Mouse (Mus musculus) forebrain, embryonic 10.5 days (tissue): ENCODE results near the gene Gmip. TPM values are rescaled to one million over a fixed set of nuclear protein-coding genes. Genes with fewer than 3 reads are reported as not detected.

ENCODE experiments used
- DNase-seq: peaks from one replicate; pipeline ENCODE4 v3.0.0-alpha.2; 2017; ENCODE audit warnings: low spot score; ENCODE audit errors: extremely low spot score
- H3K27ac ChIP-seq: fragments of 300-500 bp; sonication (generic); 2 replicates; pipeline ENCODE4 v1.5.1; 2016; ENCODE audit warnings: mild to moderate bottlenecking
- H3K27me3 ChIP-seq: fragments of 300-500 bp; sonication (generic); 2 replicates; pipeline ENCODE4 v1.6.1; 2016; ENCODE audit warnings: mild to moderate bottlenecking; ENCODE audit not compliant: poor library complexity, severe bottlenecking
- H3K36me3 ChIP-seq: fragments of 300-500 bp; sonication (generic); replicated peaks from 2 replicates; pipeline ENCODE4 v1.6.1; 2016; ENCODE audit warnings: mild to moderate bottlenecking, moderate library complexity
- H3K4me1 ChIP-seq: fragments of 300-500 bp; sonication (generic); 2 replicates; pipeline ENCODE4 v1.6.1; 2016
- H3K4me3 ChIP-seq: fragments of 300-500 bp; sonication (generic); 2 replicates; pipeline ENCODE4 v1.5.1; 2016; ENCODE audit warnings: mild to moderate bottlenecking, moderate library complexity
- H3K9me3 ChIP-seq: fragments of 300-500 bp; sonication (generic); 2 replicates; pipeline ENCODE4 v1.6.1; 2016; ENCODE audit warnings: mild to moderate bottlenecking, moderate library complexity
- WGBS: fragments of 180-500 bp; shearing (Covaris S2); methylation state at CpG from one replicate; pipeline ENCODE4 v1.1.7; 2016; 5-methylcytosine and 5-hydroxymethylcytosine counted together
- polyA plus RNA-seq: library from polyadenylated mRNA; unstranded; fragments of >200 nt; fragmentation: Nextera tagmentation; extraction: Ambion mirVana; gene quantifications from 2 replicates; pipeline ENCODE4 v1.2.1, GENCODE M21; 2016

The Gmip gene
- polyA plus RNA-seq, 1 experiment from 2014 or later = 6.5 TPM

DNA sequence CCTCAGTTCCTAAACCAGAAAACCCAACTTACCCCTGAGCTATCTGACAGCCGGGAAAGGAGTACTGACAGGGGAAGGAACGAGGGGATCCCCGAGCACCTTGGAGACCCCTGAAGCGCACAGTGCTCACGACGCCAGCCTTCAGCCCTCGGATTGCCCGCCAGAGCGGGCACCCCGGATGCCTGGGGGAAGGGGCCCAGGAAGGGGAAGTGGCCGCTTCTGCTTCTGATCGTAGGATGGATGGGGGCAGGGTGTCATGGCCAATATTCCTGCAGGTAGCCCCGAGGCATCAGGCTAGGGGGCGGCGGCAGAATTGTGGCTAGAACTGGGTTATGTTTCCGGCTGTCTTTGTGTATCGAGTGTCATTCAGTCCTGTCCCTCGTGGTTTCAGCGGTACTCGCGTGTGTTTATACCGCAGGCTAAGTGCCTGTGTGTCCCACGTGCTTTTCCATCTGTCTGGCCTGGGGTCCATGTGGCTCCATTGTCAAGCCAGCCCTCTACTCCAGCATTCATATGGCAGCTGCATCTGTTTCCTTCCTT is 455 bp downstream of the Gmip start:
- H3K4me3 ChIP-seq = peak overlapping the region; percentile 55
- no peak for DNase-seq
- no peaks in the 10 kb centered on the region for H3K27me3 ChIP-seq
- peaks cover 75% of the 10 kb centered on the region for H3K36me3 ChIP-seq
- no peaks in the 10 kb centered on the region for H3K9me3 ChIP-seq
- 5% methylated on average over 23 of the region's 23 CpGs for WGBS
- peaks cover 18% of the 10 kb centered on the region for H3K4me1 ChIP-seq
- peak overlapping the region; percentile 70 for H3K27ac ChIP-seq

DNA sequence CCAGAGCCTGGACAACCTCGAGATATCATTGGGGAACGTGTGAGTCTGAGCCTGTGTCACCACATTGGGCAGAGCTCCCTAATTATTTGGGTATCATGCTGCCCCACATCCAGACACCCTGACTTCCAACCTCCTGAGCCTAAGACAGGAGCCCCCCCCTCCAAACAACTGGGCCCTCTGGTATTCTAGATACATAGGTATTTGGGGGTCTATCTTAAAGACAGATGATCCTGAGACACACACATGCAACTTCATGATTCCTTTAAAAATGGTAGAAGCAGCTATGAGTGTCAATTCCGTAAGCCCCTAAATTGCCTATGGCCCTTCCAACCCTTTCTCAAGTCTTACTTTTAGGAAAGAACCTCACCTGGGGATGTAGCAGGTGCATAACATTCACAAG is 1.3 kb downstream of the Gmip start:
- no peaks in the 10 kb centered on the region for H3K9me3 ChIP-seq
- no peak for DNase-seq
- H3K36me3 ChIP-seq = peaks cover 76% of the 10 kb centered on the region
- H3K4me1 ChIP-seq = peaks cover 18% of the 10 kb centered on the region
- no peaks in the 10 kb centered on the region for H3K27me3 ChIP-seq
- H3K4me3 ChIP-seq = peak overlapping the region; percentile 55; the same call in 1 of the 2 replicates
- 69% methylated on average over 3 of the region's 3 CpGs for WGBS
- no peak overlapping the region for H3K27ac ChIP-seq

DNA sequence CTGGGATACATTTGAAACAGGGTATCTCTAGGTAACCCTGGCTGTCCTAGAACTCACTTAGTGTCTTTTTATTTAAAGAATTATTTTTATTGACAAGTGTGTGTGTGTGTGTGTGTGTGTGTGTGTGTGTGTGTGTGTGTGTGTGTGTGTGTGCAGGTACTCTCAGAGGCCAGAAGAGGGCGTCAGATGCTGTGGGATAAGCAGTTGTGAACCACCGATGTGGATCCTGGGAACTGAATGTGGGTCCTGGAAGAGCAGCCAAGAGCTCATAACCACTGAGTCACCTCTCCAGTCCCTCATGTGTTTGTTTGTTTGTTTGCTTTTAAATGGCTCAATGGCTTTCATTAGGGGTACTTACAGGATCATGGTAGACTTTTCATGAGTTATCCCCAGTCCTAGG is 6.4 kb downstream of the Gmip start:
- Histone ChIP-seq H3K4me3 (no peak overlapping the region), H3K9me3 (no peaks in the 10 kb centered on the region), H3K36me3 (peaks cover 75% of the 10 kb centered on the region), H3K27me3 (no peaks in the 10 kb centered on the region), H3K4me1 (peaks cover 9% of the 10 kb centered on the region; the same call in 1 of the 2 replicates), H3K27ac (no peak overlapping the region)
- WGBS = 81% methylated on average over 2 of the region's 2 CpGs
- no peak for DNase-seq

DNA sequence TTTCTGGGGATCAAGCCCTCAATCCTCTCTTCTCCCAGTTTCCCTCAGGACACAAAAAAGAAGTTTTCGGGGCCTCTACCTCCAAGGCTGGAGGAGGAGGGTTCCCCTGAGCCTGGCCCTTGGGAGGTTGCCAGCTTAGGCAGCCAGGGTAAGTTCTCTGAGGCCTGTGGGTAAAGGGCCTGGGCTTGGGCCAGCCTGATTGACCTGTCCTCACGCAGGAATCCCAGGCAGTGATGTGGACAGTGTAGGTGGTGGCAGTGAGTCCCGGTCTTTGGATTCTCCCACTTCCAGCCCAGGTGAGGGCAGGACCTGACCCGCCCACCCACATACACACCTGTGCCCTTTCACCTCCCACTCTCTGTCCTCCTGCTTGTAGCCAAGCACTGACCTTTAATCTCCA is 6.9 kb downstream of the Gmip start:
- peaks cover 9% of the 10 kb centered on the region; the same call in 1 of the 2 replicates for H3K4me1 ChIP-seq
- peaks cover 4% of the 10 kb centered on the region for H3K27me3 ChIP-seq
- no peak overlapping the region for H3K27ac ChIP-seq
- 97% methylated on average over 4 of the region's 4 CpGs for WGBS
- no peaks in the 10 kb centered on the region for H3K9me3 ChIP-seq
- peaks cover 76% of the 10 kb centered on the region for H3K36me3 ChIP-seq
- no peak for DNase-seq
- no peak overlapping the region for H3K4me3 ChIP-seq

DNA sequence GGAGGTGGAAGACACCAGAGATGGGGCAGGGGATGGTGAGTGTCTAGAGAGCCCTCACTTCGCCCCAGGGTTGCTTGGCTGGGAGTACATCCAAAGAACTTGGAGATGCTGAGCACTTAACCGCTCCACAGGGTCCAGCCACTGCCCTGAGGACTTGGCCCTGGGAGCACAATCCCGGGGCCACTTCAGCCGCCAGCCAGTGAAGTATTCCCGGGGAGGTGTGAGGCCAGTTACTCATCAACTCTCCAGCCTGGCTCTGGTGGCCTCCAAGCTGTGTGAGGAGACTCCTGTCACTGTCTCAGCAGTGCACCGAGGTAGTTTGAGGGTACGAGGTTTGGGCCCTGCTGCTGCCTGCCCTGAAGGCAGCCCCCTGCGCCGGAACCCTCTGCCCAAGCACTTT is 12.0 kb downstream of the Gmip start:
- Histone ChIP-seq H3K36me3 (peaks cover 61% of the 10 kb centered on the region), H3K4me1 (peaks cover 52% of the 10 kb centered on the region), H3K27me3 (peaks cover 26% of the 10 kb centered on the region), H3K4me3 (no peak overlapping the region), H3K9me3 (no peaks in the 10 kb centered on the region), H3K27ac (no peak overlapping the region)
- no peak for DNase-seq
- 86% methylated on average over 9 of the region's 9 CpGs for WGBS

DNA sequence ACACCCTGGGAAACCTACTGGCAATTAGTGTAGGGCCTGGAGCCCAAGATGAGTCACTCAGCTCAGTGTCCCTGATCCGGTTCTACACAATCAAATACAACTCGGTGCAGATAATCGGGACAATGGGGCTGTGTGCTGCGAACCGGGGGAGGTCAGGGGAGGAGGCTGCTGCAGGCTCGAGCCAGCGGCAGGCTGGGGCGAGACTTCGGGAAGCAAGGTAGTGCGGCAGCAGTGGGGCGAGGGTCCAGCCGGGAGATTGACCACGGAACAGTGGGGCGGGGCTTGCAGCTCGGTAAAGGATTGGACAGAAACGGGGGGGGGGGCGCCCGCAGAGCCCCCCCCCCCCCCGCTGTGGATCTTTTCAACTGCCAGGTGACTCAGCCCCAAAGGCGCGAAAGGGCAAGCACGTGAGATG is 13.5 kb downstream of the Gmip start:
- DNase-seq = peak; percentile 84
- H3K27ac ChIP-seq = peak overlapping the region; percentile 86
- peaks cover 62% of the 10 kb centered on the region for H3K36me3 ChIP-seq
- no peaks in the 10 kb centered on the region for H3K9me3 ChIP-seq
- peaks cover 26% of the 10 kb centered on the region for H3K27me3 ChIP-seq
- H3K4me1 ChIP-seq = peaks cover 45% of the 10 kb centered on the region
- peak overlapping the region; percentile 58 for H3K4me3 ChIP-seq
- WGBS = 0% methylated on average over 15 of the region's 22 CpGs

DNA sequence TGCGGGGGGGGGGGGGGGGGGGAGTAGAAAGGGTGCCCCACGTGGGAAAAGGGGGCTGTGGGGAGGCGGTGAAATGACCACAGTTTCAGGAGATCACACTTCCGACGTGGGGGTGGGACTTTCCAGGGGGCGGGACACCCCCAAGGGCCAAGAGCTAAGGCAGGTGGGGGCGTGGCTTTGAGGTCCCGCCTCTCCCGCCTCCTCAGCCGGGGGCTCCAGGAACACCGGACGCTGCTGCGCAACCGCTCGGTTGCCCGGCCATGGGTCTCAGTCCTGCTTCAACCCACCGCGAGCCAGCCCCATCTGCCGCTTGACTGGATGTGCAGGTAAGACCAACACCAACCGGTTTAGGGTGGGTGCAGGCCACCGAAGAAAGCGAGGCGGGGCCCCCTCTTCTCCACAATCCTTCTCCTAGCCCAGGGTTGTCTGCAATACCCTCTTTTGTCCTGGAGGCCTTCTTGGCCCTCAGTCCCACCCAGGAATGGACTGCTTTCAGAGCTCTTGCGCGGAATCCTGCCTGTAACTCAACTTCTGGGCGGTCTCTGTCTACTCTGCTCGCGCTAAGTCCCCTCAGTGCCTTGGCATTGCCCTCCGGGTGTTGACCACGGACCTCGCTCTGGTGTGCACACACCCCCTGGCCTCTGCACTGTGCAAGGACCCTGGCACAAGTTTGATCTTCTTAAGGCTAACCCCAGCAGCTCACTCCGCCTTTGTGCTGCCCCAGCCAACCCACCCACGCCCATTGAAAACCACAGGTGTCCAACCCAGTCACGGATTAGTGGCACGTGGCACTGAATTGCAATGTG is 14.1 kb downstream of the Gmip start, which contains the start of gene Lpar2:
Gene Lpar2 (plus strand): TSS at position 44 of the 806 bp plus-strand sequence.
- DNase-seq = peak; percentile 70
- Histone ChIP-seq H3K27me3 (peaks cover 26% of the 10 kb centered on the region), H3K36me3 (peaks cover 62% of the 10 kb centered on the region), H3K27ac (peak within 1 kb of the TSS; percentile 86), H3K9me3 (no peaks in the 10 kb centered on the region), H3K4me3 (peak within 1 kb of the TSS; percentile 58), H3K4me1 (peaks cover 45% of the 10 kb centered on the region)
- under 1% methylated on average over 29 of the region's 35 CpGs for whole genome bisulfite sequencing

DNA sequence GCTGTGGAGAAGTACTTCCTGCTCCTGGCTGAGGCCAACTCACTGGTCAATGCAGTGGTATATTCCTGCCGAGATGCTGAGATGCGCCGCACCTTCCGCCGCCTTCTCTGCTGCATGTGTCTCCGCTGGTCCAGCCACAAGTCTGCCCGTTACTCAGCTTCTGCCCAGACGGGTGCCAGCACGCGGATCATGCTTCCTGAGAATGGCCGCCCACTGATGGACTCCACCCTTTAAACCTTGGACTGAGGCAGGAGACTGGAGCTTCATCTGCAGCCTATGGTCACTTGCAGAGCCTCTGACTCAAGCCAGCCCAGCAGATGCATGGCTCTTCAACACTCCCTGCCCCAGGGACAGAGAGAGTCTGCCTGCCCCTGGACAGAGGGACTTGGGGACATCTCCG is 17.9 kb downstream of the Gmip start:
- DNase-seq = no peak
- peaks cover 70% of the 10 kb centered on the region for H3K36me3 ChIP-seq
- peaks cover 12% of the 10 kb centered on the region; the same call in 1 of the 2 replicates for H3K27me3 ChIP-seq
- H3K9me3 ChIP-seq = no peaks in the 10 kb centered on the region
- H3K4me3 ChIP-seq = no peak overlapping the region
- WGBS = 96% methylated on average over 12 of the region's 12 CpGs
- 0 out of 2 replicates have a peak overlapping the region, but pooled peaks have one; percentile 5 for H3K27ac ChIP-seq
- peaks cover 45% of the 10 kb centered on the region for H3K4me1 ChIP-seq

DNA sequence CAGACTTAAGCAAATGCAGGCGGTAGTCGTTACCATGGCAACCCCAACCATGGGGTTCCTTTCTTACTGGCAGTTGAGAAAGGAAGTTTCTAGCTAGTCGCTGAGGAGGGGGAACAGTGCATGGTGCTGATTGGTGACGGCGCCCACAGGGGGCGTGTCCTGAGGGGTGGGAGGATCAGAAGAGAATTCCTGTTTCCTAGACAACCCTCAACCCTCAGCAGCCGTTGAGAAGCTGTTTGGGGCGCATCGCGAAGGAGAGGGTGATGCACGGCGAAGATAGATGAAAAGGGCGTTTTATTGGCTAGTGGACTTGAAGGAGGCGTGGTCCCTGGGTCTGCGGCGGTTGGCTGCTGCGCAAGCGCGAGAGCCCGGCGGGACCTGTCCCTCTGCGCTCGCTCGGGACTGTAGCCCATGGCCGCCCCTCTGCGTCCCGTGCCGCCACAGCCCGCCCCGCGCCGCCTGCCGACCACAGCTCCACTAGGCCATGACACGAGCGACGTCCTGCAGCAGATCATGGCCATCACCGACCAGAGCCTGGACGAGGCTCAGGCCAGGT is 23.9 kb downstream of the Gmip start, which contains the start of gene Pbx4:
Gene Pbx4 (plus strand): TSS at position 194 of the 556 bp plus-strand sequence.
- peak within 1 kb of the TSS; percentile 77 for H3K4me3 ChIP-seq
- H3K9me3 ChIP-seq = no peaks in the 10 kb centered on the region
- peaks cover 47% of the 10 kb centered on the region for H3K36me3 ChIP-seq
- DNase-seq = peak; percentile 96
- WGBS = under 1% methylated on average over 38 of the region's 38 CpGs
- H3K27ac ChIP-seq = peak within 1 kb of the TSS; percentile 91
- H3K4me1 ChIP-seq = peaks cover 32% of the 10 kb centered on the region
- H3K27me3 ChIP-seq = no peaks in the 10 kb centered on the region

DNA sequence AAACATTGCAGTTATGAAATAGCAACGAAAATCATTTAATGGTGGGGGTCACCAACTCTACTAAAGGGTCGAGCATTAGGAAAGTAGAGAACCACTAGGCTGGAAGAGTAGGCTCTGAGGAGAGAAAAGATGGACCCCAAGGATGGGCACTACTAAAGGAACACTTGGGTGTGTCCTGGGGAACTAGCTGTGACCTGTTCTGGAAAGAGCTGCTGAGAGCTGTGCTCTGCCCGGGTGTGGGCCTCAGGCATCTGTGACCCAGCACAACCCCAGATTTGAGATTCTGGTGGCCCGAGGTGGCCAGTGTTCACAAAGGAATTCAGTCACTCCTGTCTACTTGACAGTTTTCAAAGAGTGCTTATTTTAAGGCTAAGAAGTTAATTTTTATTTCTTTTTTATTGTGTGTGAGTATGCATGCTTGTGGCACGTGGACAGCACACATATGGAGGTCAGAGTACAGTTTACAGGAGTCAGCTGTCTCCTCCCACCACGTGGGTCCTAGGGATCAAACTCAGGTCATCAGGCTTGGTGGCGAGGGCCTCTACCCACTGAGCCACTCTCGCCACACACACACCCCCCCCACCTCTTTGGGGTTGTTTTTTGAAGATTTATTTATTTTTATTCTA is 28.7 kb downstream of the Gmip start:
- Histone ChIP-seq H3K9me3 (no peaks in the 10 kb centered on the region), H3K4me1 (peaks cover 22% of the 10 kb centered on the region), H3K27ac (no peak overlapping the region), H3K27me3 (no peaks in the 10 kb centered on the region), H3K36me3 (peaks cover 55% of the 10 kb centered on the region), H3K4me3 (no peak overlapping the region)
- WGBS = 80% methylated on average over 8 of the region's 8 CpGs
- no peak for DNase-seq

DNA sequence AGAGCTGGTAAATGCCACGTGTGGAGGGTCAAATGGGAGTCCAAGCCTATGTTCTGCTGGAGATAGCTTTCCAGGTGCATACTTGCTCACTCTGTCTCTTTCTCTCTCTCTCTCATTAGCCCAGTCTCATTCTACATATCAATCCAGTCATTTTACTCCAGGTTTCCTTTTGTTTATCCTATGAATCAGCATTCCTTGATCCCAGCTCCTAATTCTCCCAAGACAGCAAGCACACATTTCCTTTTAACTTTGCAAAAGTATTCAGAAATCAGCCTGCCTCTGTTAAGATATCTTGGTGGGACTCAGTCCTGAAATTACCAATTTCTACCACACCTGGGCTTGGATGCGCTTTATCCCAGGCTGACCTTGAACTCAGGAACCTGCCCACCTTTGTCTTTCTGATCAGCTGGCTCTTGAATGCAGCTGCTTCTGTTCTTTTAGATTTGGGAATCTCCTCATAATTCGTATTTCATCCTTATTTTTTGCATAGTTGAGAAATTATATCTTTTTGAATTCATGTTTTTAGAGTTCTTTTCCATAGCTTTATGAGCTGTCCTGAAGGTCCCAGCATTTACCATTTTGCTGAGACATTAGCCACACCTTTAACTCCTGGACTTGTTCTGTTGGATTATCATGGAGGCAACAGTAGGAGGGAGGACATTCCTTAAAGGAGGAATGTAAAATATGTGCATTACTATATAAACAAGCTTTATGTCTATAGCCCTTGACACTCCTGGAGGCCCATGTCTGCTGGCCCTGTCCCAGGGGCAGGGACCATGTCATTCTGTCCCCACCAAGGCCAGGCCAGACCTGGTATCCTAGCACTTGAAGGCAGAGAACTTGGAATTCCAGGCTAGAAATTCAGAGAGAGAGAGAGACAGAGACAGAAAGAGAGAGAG is 38.9 kb downstream of the Gmip start:
- Histone ChIP-seq H3K27me3 (no peaks in the 10 kb centered on the region), H3K9me3 (no peaks in the 10 kb centered on the region; the same call in 1 of the 2 replicates), H3K4me3 (no peak overlapping the region), H3K36me3 (peaks cover 32% of the 10 kb centered on the region), H3K4me1 (no peaks in the 10 kb centered on the region), H3K27ac (no peak overlapping the region)
- no peak for DNase-seq
- WGBS = 83% methylated on average over 3 of the region's 3 CpGs

DNA sequence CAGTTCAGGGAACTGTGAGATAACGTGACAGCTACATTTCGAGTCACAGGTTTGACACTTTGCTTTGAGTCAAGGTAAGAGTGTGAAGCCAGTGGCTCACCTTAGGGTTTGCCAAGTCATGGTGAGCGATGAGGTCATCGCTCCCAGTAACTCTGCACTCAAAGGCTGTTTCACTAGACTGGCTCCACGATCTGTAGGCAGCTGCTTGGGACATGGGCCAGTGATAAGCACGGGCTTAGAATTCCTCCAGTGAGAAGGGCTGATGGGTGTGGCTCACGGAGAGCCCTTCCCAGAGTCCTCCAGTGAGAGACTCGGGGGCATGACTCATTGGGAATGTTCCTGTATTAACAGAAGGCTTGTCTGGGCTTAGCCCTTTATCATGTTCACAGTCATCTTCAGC is 40.5 kb downstream of the Gmip start:
- Histone ChIP-seq H3K4me1 (no peaks in the 10 kb centered on the region), H3K27me3 (no peaks in the 10 kb centered on the region), H3K4me3 (no peak overlapping the region), H3K27ac (no peak overlapping the region), H3K9me3 (no peaks in the 10 kb centered on the region; the same call in 1 of the 2 replicates), H3K36me3 (peaks cover 39% of the 10 kb centered on the region)
- no peak for DNase-seq
- WGBS = 92% methylated on average over 8 of the region's 8 CpGs
